Mouse (Mus musculus): ENCODE data around the gene Olfr275. TPM values are rescaled to one million over a fixed set of nuclear protein-coding genes. Genes with fewer than 3 reads are reported as not detected.

Olfr275 gene
- not detected in 2 replicates for polyA plus RNA-seq (2012; rRNA removed)

DNA sequence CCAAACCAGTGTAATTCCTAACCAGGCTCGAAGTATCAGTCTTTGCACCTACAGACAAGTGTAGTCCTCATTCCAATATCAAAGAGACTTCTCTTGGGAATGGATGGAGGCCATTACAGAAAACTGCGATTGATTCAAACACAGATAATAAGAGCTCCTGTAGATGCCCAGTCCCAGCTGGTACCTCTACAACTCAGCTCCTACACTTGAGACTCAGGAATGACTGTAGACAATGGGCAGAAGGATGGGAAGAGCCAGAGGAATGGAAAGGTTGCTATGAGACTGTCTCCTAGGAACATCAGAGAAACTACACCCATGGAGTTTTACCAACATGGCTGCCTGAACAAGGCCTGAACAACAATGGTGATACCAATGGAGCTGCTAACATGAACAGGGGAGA is at the start of gene Olfr275:
Gene Olfr275, plus strand, starts transcription at position 301 of the 400 bp plus-strand sequence.

GRCm38 (mm10) chr4:52859136-52859535 is 44.7 kb downstream of the Olfr275 start, which contains the start of gene Olfr273:
Gene Olfr273, minus strand, starts transcription at chr4:52859236.

Other genes starting within 250 kb of the Olfr275 start
- not detected in 2 replicates for gene Toporsl, start 218.3 kb upstream of the Olfr275 start, polyA plus RNA-seq (2012; rRNA removed)
- not detected in 2 replicates for gene Olfr273, start 44.6 kb downstream of the Olfr275 start, polyA plus RNA-seq (2012; rRNA removed)
- gene Olfr272, start 104.6 kb downstream of the Olfr275 start, polyA plus RNA-seq (2012; rRNA removed) = not detected in 2 replicates
- not detected in 2 replicates for gene Olfr270, start 149.9 kb downstream of the Olfr275 start, polyA plus RNA-seq (2012; rRNA removed)
- not detected in 2 replicates for gene Nipsnap3a, start 174.7 kb downstream of the Olfr275 start, polyA plus RNA-seq (2012; rRNA removed)
- gene Nipsnap3b, start 197.3 kb downstream of the Olfr275 start, polyA plus RNA-seq (2012; rRNA removed) = 30.2 and 33.6 TPM in 2 replicates

All from ovary, adult 2 months (tissue).